Mouse (Mus musculus): Measurements from ENCODE around the gene Tmco5.

Gene Tmco5

DNA sequence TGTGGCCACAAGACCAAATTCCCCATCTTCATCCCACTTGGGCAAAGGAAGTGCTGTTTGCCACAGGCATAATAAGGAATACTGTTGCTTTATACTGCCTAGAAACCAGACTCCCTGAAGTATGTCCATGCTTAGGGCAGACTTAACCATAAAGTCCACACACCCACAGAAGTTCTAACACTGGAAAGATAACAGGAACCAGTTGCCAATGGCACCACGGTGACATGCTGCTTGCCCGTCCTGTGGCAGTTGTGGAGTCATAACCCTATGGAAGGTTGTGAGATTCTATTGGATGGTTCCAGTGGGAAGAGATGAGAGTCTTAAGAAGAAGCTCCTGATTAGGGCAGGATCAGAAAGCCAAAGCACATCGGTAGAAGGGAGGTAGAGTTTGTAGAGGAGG, at the start of gene Tmco5:
Gene Tmco5 (plus strand): TSS at position 301 of the 400 bp plus-strand sequence.
- no peak for DNase-seq (ENCODE audit: low read depth, low spot score)

DNA sequence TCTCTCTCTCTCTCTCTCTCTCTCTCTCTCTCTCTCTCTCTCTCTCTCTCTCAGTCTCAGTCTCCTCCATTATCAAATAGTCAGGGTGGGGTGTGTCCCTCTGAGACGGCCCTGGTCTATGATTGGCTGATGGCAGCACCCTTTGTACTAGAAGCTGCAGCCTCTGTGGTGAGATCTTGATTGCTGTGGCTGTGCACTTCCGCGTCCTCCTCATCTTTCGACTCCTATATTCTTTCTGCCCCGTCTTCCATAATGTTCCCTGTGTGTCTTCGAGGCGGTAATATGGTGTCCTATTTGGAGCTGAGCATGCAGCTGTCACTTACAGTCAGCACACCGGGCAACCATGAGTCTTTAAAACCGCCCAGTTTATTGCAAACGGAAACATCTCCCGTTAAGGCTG, 46.6 kb upstream of the Tmco5 start:
- no peak for DNase-seq (ENCODE audit: low read depth, low spot score)

DNA sequence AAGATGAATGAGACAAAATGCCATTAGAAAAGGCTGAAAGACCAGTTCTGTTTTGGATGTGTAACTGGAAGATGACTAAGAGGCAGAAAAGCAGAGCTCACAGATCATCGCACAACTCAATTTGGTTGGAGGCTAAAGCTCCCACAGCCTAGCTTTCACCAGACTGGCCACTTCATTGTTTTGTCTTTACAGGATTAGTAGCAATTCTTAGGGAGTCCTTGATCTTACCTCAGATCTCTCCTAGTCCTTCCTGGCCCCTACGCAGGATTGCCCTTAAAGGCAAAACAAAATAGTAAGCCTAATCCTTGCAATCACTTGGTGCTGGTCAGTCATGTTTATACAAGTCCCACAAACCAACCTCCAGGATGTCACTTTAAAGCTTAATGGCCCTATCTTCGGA, 40.7 kb upstream of the Tmco5 start:
- DNase-seq (ENCODE audit: low read depth, low spot score), result no peak

DNA sequence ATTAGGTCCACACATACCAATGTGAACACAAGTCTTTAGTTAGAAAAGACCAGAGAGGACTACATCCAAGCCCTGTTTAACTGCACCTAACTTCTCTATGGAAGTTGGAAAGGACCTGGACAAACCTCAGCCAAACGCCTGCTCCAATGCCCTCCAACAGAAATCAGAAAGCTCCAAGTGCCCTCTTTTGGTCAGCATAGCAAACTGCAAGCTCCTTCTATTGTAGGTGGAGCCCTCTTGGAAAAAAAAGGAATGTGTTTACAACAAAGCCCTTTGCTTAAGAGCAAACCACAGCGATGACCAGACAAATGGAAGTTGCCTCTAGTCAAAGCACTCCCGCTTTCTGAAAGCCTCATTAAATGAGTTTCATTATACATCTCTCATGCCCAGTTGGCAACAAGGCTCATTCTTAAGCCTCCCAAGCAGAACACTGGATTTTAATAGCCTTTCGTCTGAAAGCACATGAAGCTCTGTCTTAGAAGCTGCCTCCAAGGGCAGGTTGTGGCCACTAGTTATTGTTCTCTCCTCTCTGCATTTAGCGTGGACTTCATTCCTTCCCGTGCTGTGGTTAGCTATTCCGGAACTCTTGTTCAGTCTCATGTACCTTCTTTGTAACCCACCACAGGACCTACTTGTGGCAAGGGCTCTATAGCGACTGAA, 39.8 kb upstream of the Tmco5 start:
- DNase-seq (ENCODE audit: low read depth, low spot score), result peak; percentile 42

DNA sequence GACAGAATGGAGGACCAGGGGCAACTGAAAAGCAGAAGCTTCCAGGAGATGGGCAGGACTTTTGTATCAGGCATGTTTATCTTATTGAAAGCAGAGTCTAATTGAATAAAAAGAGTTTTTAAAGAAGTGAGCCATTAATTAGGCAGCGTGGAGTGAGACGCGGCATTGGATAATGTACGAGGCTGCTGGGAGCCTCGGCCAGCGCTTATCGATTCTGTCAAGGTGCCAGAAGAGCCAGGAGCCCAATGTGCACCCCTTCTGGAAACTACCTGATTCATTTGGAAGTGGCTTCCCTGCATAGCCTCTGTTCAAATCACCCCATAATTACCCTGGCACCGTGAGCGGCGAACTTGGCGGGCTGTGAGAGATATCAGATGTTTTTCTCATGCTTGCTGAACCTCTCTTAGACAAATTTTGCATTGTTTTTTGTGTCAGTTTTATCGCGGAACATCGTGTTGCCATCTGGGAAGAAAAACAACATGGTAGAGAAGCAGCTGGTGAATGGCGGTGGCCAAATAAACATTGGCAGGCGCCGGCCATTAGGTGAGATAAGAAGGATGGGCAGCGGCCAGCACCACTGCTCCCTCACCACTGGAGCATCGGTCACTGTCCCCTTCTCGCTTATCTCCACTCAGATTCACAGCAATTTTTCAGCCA, 28.4 kb upstream of the Tmco5 start:
- DNase-seq (ENCODE audit: low read depth, low spot score), result no peak

DNA sequence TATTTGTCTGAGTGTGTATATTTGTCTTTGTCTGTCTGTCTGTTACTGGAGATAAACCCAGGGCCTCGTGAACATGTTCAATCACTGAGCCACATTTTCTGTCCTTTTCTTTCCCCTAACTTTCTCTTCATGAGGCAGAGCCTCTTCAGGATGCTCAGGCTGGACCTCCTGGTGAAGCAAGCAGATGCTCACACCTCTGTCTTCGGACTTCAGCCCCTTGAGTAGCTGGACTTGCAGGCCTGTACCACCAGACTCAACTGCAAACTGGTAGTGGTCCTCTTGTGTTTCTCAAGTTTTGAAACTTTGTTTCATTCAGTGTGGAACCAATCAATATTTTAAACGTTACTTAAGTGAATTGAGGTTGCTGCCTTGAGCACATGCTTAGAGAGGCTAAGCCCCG, 27.1 kb upstream of the Tmco5 start:
- DNase-seq (ENCODE audit: low read depth, low spot score), result no peak

DNA sequence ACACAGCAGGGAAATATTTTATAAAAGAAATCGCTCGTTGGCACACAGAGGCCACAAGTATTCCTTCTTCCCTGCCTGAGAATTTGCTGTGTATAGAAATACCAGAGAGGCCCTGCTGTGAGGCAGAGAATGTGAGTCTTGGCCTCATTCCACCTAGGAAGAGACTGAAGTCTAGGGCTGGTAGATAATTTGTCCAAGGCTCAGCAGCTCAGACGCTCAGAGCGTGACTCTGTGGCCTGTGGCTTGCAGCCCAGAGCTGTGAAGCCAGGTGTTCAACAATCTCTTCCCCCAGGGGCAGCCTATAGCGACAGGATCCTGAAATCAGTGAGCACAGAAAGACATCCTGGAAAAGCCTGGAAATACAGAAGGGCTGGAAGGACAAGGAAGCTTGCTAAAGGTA, 26.2 kb upstream of the Tmco5 start:
- no peak for DNase-seq (ENCODE audit: low read depth, low spot score)

DNA sequence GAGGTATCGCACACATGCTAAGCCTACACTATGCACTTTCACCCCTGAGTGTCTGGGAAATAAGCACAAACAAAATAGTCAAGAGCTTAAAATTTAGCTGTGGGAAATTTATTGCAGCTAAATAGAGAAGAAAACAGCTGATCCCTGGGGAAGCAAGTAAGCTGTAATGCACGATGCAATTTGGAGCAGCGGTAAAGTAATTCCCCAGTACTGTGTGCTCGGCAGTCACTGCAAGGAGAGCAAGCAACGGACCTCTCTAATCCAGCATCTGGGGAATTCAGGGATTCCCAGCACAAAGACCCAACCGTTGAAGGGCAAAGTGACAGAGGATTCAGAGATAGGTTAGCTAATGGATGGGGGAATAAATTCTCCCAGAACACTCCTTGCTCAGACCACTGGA, 19.8 kb upstream of the Tmco5 start:
- no peak for DNase-seq (ENCODE audit: low read depth, low spot score)

DNA sequence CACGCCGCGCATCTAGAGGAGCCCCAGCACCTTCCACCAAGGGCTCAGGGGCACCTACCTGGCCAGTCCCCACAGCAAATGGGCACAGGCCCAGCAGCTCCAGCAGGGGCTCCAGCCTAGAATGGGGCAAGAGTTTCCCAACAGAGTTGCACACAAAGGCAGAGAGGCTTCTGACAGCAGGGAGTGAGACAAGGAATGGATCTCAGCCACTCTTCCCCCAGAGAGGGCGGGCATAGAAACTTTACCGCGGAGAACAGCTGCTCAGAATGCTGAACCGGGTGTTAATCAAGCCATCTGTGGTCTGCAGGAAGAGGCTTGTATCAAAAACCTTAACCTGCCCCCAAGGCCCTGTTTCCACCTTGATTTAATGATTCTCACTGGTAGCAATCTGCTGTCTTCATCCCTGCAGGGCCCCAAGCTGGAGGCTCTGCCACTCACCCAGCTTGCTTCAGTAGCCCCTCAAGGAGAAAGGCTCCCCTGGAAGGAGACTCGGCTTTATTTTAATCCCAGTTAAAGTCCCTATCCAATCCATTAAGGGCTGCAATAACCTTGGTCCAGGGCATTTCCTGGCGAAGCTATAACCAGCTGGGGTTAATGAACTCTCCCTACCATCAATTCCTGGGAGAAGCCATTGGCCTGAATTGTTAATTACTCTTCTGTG, 1.4 kb upstream of the Tmco5 start:
- DNase-seq (ENCODE audit: low read depth, low spot score), result no peak

DNA sequence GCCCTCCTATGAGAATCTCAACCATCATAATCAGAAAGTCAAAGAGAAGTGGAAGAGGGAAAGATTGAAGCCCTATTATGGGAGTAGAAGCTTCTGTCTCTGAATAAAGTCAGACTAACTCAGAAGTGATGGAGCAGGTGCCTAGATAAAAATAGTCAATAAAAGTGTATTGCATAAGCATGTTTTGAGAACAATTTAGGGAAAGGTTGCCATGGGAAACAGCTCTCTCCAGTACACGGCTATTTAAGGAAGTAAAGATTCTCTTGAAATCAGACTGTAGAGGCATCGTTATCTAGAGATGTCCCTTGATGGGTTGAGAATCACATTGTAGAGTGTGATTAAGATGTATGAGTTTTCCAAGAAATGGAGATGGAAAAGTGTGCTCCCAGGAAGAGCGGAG, 1.2 kb downstream of the Tmco5 start:
- DNase-seq (ENCODE audit: low read depth, low spot score), result peak; percentile 89

DNA sequence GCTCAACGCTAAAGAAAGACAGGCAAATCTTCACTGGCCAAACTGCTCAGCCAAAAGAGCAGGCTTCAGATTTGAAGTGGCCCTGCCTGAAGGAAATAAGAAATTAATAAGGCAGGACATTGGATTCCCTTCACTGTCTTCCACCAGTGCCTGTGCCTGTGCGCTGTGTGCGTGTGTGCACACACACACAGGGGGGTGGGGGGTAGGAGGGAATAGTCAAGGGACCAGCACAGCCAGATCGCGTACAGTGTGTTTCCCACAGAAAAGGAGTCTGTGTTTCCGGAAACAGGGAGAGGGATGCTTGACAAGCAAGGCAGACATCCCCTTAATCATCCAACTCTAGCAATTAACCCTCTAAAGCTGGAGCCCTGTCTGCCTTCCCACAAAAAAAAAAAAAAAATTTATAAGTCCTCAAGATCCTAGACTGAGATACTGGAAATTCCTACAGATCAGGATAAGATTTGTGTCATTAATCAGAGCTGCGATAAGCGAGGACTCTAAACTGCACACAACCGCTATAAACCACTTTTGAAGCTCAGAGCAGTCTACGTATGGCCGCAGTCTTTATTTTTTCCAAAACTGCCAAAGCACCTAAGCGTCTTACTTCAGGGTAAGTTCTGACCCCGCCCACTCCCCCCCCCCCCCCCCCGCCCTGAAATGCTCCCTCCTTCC, 15.0 kb downstream of the Tmco5 start:
- DNase-seq (ENCODE audit: low read depth, low spot score), result no peak

DNA sequence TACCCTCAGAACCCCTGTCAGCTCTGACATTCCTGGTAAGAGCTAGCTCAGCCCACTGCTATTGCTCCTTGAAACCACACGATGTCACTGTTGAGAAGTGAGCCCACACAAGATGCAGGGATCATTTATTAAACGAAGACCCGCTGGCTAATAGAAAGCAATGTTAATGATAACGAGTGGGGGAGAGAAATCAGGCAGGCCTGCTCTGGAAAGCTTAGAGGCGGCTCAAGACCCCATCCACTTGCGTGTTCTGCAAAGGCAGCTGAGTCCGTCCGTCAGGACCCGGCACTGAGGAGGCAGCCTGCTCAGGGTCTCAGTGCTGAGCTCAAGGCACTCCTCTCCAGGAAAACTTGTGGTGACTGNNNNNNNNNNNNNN, 15.5 kb downstream of the Tmco5 start:
- peak; percentile 50 for DNase-seq (ENCODE audit: low read depth, low spot score)

DNA sequence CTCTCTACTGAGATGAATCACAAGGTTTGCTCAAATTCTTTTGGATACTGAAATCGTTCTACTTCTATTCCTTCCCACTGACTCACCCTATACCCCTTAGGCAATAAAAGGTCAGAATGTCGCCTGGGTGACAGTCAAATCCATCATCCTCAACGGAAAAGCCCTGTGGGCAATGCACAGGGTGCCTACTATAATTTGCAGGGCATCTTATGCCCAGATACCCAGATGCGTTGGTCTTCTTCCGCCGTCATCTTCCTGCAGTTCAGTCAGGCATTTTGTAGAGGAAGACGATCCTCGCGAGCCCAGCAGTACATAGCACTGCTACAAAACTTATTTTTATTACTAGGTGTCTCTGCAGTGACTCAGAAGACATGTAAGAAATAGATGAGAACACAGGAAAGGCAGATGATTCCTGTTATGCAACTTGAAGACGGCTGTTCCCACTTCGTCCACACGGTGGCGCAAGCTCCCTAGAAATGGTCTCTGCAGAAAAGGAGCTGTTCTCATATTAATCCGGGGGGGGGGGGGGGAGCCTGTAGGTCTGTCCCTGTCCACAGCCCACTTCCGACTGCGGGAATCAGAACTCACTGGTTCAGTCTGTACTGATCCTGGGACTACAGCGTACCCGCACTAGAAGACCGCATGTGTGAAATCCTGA, 21.3 kb downstream of the Tmco5 start:
- DNase-seq (ENCODE audit: low read depth, low spot score), result no peak

DNA sequence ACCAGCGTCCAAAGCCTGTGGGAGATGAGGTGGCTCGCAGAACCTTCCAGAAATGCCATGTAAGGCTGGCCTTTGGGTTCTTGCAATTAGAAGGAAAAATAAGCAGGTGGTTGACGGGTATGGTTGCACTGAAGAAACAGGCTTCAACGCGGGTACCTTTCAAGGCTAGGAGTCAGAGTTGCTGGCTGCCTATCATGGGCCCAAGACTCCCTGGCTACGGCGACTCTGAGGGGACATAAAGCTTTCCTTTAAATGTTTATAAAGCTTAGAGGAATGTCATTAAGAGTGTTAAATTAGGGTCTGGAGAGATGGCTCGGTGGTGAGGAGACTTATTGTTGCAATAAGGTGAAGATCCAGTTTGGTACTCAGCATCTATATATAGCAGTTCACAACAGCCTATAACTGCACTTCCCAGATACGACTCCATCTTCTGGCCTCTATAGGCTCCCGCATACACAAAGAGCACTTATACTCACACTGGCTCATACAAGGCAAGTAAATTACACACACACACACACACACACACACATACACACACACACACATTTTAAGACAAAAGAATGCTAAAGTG, 21.9 kb downstream of the Tmco5 start:
- no peak for DNase-seq (ENCODE audit: low read depth, low spot score)

DNA sequence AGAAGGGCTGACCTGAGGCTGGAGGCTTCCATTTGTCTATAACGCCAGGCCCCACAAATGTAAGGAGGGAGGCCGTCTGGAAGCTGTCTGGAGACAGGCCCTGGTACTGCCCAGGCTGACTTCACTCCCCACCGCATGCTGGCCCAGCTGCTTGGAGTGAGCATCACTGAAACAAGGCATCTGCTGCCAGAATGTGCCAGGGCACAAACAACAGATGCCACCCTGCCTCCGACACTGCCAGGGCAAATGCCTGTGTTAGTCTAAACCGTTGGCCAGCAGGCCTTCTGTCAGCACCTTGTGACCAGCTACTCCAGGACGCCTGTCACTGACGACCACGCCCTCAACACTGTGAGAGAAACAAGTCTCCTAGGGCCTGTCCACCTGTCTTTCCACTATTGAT, 29.8 kb downstream of the Tmco5 start:
- DNase-seq (ENCODE audit: low read depth, low spot score), result no peak

DNA sequence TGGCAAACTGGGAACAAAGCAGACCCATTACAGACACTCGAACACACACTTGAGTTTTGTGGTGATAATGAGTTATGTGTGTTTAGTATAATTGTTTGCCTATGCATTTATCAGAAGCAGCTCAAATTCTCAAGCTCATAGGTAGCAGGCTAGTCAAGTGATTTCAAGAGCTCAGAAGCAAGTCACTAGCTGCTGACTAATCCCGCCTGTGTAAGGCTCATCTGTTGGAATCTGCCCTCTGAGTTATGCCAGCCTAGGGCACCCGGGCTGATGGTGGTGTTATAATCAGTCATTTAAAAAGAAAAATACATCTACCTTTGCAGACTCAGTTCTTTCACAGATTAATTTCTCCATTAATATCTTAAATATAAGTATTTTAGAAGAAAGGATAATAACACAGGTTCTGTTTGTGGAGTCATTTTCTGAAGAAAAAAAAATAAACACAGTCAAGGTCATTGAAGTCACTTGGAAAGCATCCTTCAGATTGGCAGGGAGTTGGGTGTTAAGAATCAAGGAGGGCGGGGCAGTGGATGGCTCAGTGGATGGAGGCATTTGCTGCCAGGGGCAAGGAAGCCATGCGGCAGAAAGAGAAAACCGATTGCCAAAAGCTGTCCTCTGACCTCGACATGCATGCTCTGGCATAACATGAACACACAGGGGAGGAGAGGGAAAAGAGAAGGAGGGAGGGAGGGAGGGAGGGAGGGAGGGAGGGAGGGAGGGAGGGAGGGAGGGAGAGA, 34.0 kb downstream of the Tmco5 start:
- no peak for DNase-seq (ENCODE audit: low read depth, low spot score)

DNA sequence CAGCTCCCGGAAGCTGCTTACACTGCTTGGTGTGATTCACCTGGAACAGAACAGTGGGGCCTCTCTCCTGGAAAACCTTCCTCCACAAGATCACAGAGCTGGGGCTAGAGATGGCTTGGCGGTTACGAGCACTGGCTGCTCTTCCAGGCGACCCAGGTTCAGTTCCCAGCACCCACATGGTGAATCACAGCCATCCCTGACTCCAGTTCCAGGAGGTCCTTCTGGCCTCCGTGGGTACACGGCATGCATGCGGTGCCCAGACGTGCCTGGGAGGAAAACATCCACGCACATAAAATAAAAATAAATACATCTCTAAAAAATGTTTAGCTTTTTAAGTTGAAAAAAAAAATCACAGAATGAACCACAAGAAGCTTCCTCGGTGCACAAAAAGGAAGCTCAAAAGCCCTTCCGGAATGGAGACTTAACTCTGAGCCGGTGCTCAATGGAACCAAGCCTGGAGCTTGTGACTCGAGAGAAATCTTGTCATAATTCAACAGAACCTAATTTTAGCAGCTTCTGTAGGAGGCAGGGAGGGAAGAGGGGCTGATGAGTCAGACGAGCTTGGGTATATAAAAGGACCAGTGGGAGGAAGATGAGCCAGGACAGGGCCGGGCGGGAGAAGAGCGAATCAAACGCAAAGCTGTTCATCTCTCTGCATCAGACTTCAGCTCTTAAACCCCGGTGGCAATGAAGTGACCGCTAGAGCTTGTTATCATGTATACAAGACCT, 35.4 kb downstream of the Tmco5 start:
- peak; percentile 97 for DNase-seq (ENCODE audit: low read depth, low spot score)

DNA sequence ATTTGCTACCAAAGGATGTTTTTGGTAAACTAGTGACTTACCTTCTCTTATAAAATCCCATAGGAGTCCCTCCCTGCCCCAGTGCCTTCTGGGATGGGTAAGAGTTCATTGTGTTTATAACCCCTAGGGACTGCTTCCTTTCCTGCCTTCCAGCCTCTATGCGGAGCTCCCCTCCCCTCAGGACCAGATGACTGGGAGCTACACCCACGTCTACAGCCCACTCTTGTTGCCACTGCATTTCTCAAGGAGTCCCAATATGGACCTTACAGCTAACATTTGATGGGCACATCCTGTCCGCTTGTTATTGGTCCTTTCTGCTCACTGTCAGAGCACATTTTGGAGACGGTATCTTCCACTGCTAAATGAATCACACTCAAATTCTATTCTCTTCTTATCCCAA, 36.1 kb downstream of the Tmco5 start:
- peak; percentile 47 for DNase-seq (ENCODE audit: low read depth, low spot score)

DNA sequence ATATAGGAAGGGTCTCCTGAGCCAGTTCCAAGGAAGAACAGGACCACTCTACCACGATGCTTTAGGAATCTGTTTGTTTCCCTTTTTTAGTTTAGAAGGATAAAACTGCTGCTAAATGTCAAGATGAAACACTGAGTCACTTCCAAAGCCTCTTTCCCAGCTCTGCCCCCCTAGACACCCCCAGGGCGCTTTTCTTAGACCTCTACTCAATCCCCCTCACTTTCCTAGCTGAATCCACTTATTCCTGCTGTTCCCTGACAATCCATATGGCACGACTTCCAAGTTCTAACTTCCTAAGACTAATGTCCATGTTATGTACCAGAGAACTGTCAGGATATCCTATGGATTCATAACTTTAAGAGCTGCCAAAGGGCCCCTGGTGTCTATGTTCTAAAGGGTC, 40.1 kb downstream of the Tmco5 start:
- peak; percentile 50 for DNase-seq (ENCODE audit: low read depth, low spot score)
